Mouse (Mus musculus) brain, embryonic 14.5 days (tissue): ENCODE results near the gene Cd209g. TPM values are rescaled to one million over a fixed set of nuclear protein-coding genes. Genes with fewer than 3 reads are reported as not detected.
"Not testable (repeated sequence)": the region's sequence is repeated elsewhere in the genome, so short reads cannot be mapped to it uniquely, and the experiment has no call there.

Experiments
- DNase-seq: peaks from one replicate; pipeline ENCODE4 v3.0.0-alpha.2; 2011; ENCODE audit warnings: low read depth
- CTCF ChIP-seq: fragments of 200-500 bp; IDR thresholded peaks from 2 replicates; pipeline ENCODE4 v1.5.1; 2012; ENCODE audit warnings: inconsistent platforms, mild to moderate bottlenecking, moderate library complexity, borderline replicate concordance; ENCODE audit not compliant: insufficient read depth, insufficient read length; ENCODE audit errors: extremely low read depth
- POLR2A ChIP-seq: fragments of 200-500 bp; IDR thresholded peaks from 2 replicates; pipeline ENCODE4 v1.6.1; 2012; ENCODE audit warnings: mild to moderate bottlenecking, inconsistent platforms, borderline replicate concordance; ENCODE audit not compliant: poor library complexity, insufficient read depth, insufficient read length, severe bottlenecking; ENCODE audit errors: extremely low read depth
- polyA plus RNA-seq: library from polyadenylated mRNA; depleted of rRNA; stranded (reverse); fragments of >200 nt; gene quantifications from 2 replicates; pipeline ENCODE4 v1.2.3, GENCODE M21; 2012; rRNA removed

Gene Cd209g
- polyA plus RNA-seq, result 0.08 TPM in 1 of 2 replicates, not detected in the other

DNA sequence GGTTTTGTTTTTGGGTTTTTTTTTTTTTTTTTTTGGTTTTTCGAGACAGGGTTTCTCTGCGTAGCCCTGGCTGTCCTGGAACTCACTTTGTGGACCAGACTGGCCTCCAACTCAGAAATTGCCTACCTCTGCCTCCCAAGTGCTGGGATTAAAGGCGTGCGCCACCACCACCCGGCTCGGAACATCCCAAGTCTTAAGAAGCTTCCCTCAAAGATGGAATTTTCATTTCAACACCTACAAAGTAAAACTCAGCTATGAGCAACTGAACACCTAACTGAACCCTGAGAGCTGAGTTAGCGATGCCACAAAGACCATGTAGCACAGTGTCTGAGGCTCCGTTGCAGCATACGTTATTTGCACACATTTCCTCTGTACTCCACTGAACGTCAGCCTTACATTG lies at the start of gene Cd209g:
Gene Cd209g, plus strand, starts transcription at position 301 of the 400 bp plus-strand sequence.
- DNase-seq, result no peak
- TF ChIP-seq CTCF (no peak), POLR2A (no peak)

- DNase-seq, result not testable (repeated sequence)
These were observed 46.6 kb upstream of the Cd209g start for GRCm38 (mm10) chr8:4087180-4087722.

GRCm38 (mm10) chr8:4088514-4088913 lies 45.4 kb upstream of the Cd209g start:
- not testable (repeated sequence) for DNase-seq

GRCm38 (mm10) chr8:4105735-4106134 lies 28.2 kb upstream of the Cd209g start, which contains the start of gene Cd209f:
Gene Cd209f, minus strand, starts transcription at chr8:4105835.
- DNase-seq, result not testable (repeated sequence)

GRCm38 (mm10) chr8:4139660-4140646 lies 6.1 kb downstream of the Cd209g start:
- no peak for TF ChIP-seq POLR2A
- peak; percentile 98 for TF ChIP-seq CTCF
- DNase-seq, result peak; percentile 85

- TF ChIP-seq POLR2A, result no peak
- no peak for TF ChIP-seq CTCF
- peak; percentile 30 for DNase-seq
These were observed 7.8 kb downstream of the Cd209g start for GRCm38 (mm10) chr8:4141721-4142120.

DNA sequence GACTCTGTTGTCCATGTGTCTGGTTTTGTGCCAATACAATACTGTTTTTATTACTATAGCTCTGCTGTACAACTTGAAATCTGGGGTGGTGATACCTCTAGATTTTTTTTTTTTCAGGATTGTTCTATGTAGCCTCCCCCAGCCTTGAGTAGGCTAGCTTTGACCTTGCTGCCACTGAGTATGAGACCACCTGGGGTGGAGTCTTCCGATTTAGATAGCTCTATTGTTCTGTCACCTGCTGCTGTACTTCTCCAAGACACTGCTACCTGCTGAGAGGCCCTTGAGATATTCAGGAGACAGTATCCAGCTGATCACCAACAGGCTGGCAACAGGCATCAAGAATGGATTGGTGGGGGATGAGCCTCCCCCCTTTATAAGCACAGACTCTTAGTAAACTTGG lies 13.4 kb downstream of the Cd209g start:
- DNase-seq, result no peak
- TF ChIP-seq CTCF, result no peak
- no peak for TF ChIP-seq POLR2A

GRCm38 (mm10) chr8:4154878-4155277 lies 21.0 kb downstream of the Cd209g start:
- no peak for DNase-seq
- TF ChIP-seq CTCF, result no peak
- TF ChIP-seq POLR2A, result no peak

- no peak for TF ChIP-seq POLR2A
- no peak for TF ChIP-seq CTCF
- DNase-seq, result no peak
These were observed 28.9 kb downstream of the Cd209g start for GRCm38 (mm10) chr8:4162786-4163185.

DNA sequence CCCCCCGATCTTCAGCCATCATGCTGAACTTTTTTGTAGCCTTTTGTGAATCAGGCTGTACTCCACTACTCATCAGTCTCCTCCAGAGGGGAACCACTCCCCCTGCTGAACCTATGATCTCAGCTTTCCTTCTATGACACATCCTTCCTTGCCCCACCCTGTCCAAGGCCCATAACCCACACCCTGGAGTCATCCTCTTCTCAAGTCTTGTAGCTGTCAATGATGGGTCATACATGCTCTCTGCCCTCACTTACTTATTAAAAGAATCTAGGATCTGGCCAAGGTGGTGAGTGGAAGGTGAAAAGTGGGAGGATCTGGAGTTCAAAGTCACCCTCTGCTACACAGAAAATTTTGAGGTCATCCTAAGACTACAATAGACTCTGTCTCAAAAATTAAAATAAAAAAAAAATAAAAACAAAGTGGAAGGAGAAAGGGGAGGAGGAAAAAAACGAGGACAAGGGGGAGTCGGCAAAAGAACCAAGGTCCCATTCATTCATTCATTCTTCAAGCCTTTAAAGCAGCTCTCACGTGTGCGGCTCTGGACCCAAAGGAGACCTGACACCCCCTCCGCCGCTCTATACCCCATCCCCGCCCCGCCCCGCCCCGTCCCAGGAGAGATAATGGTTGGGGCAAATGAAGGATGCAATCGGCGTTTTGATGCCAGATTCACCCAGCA lies 31.4 kb downstream of the Cd209g start:
- TF ChIP-seq POLR2A (no peak), CTCF (no peak)
- DNase-seq, result peak; percentile 11

DNA sequence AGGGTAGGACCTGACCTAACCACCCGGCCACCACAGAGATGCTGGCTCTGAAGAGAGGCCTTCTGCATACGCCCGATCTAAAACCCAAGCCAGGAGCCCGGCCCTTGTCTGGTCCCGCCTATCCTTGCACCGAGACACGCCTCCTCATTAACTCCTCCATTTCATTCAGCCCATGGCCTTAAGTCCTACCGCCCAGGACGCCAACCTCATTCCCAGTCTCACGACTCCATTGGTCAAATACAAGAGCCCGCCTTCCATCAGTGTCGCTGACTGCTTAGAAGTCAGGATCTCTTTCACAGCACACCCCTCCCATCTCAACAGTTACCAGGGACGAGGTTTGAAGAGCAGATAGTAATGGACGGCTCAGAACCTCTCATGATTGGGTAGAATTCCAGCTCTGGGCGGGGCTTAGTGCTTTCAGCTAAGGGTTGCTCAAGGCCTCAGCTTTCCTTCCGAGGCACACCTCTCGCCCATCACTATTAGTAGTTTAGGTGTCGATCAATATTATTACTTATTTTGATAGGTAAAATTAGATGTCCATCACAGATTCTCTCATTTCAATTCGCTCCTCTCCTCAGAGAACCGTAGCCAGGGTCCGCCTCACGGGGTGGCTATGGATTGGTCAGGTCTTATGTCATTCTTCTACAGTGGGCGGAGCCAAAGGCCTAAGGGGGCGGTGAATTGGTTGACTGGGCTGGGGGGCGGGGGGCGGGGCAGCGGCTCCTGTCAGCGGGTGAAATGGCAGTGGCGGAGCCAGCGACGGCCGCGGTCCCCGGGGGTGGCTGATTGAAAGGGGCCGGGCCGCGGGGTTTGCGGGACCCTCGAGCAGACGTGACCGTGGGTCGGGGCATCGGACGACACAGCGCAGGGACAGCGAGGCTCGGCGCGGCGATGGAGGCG lies 32.2 kb downstream of the Cd209g start, which contains the start of gene Evi5l:
Gene Evi5l, plus strand, starts transcription at position 716 of the 900 bp plus-strand sequence.
- DNase-seq, result peak; percentile 100

More for the DNA sequence above, 32.2 kb downstream of the Cd209g start, which contains the start of gene Evi5l:
- TF ChIP-seq CTCF (no peak), POLR2A (peak; percentile 62; the same call in 1 of the 2 replicates)
